ENCODE assay signal across 8 mouse cellular contexts in the genomic region with DNA sequence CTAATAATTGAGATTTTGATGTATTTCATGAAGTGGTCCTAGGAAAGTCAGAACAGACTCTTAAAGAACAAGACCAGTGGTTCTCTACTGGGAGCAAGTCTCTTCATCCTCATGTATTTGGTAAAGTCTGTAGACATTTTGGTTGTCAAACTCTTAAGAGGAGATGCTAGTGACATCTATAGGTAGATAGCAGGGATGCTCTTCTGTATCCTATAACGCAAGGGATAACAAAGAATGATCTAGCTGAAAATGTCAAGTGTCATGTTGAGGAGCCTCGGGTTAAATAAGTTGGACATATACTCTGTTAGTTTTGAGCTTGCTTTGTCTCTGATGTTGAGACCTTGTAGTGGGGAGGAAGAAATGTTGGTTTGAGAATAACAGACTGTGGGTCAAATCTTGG. TPM values are rescaled to one million over a fixed set of nuclear protein-coding genes. Genes with fewer than 3 reads are reported as not detected.
DNase-seq lines count a peak whose midpoint lies in the region; ATAC-seq and TF ChIP-seq lines count a peak whose summit lies in the region.

No protein-coding gene starts in this region.

- no peak for DNase-seq in lung, postnatal 4 days
- no peak for DNase-seq in urinary bladder, postnatal 14 days (ENCODE audit: low spot score)
- DNase-seq in yolk sac, embryonic 10.5 days (ENCODE audit: low spot score), result no peak
- no peak for DNase-seq in thymus, adult 18-20 months

- TF ChIP-seq POLR2A in cortical plate, adult 2 months (IDR thresholded peaks at IDR 0.05; ENCODE audit: extremely low read depth, insufficient read depth, low read length), result no peak

- H3K4me1 ChIP-seq in lung, embryonic 16.5 days (replicated peaks; ENCODE audit: control insufficient read depth, insufficient read depth, low read length), result peaks cover 24% of the 10 kb centered on the region
- H3K4me1 ChIP-seq in cortical plate, adult 2 months (ENCODE audit: control insufficient read depth, insufficient read depth, low read length), result peaks cover 10% of the 10 kb centered on the region
- peaks cover 33% of the 10 kb centered on the region for H3K4me1 ChIP-seq in intestine, embryonic 16.5 days (ENCODE audit: control insufficient read depth, insufficient read depth, low read length)
- peaks cover 24% of the 10 kb centered on the region for H3K4me1 ChIP-seq in neural tube, embryonic 14.5 days (ENCODE audit: control insufficient read depth, insufficient read depth, low read length)

- H3K9me3 ChIP-seq in lung, embryonic 16.5 days (ENCODE audit: control insufficient read depth, low read length), result no peaks in the 10 kb centered on the region
- no peaks in the 10 kb centered on the region for H3K9me3 ChIP-seq in intestine, embryonic 16.5 days (ENCODE audit: control insufficient read depth, low read length)
- H3K9me3 ChIP-seq in neural tube, embryonic 14.5 days (ENCODE audit: control insufficient read depth, low read length), result no peaks in the 10 kb centered on the region

- H3K4me3 ChIP-seq in lung, embryonic 16.5 days (ENCODE audit: low read length), result peak overlapping the region; percentile 98
- peak overlapping the region; percentile 80; the same call in 1 of the 2 replicates for H3K4me3 ChIP-seq in cortical plate, adult 2 months (ENCODE audit: insufficient read depth, low read length)
- peak overlapping the region; percentile 97 for H3K4me3 ChIP-seq in intestine, embryonic 16.5 days (ENCODE audit: low read length)
- peak overlapping the region; percentile 88 for H3K4me3 ChIP-seq in neural tube, embryonic 14.5 days (ENCODE audit: low read depth, low read length)

- H3K36me3 ChIP-seq in lung, embryonic 16.5 days (ENCODE audit: control insufficient read depth, insufficient read depth, low read length), result peaks cover 39% of the 10 kb centered on the region
- peaks cover 15% of the 10 kb centered on the region for H3K36me3 ChIP-seq in intestine, embryonic 16.5 days (ENCODE audit: control insufficient read depth, insufficient read depth, low read length)
- H3K36me3 ChIP-seq in neural tube, embryonic 14.5 days (ENCODE audit: control insufficient read depth, insufficient read depth, low read length), result peaks cover 30% of the 10 kb centered on the region

- ATAC-seq in lung, embryonic 16.5 days (ENCODE audit: low read depth), result no peak
- ATAC-seq in intestine, embryonic 16.5 days, result no peak
- no peak for ATAC-seq in neural tube, embryonic 14.5 days (ENCODE audit: low read depth)

- no peaks in the 10 kb centered on the region for H3K27me3 ChIP-seq in lung, embryonic 16.5 days (ENCODE audit: control insufficient read depth, insufficient read depth, low read depth, low read length)
- no peaks in the 10 kb centered on the region for H3K27me3 ChIP-seq in intestine, embryonic 16.5 days (replicated peaks; ENCODE audit: control insufficient read depth, insufficient read depth, low read length)
- no peaks in the 10 kb centered on the region for H3K27me3 ChIP-seq in neural tube, embryonic 14.5 days (ENCODE audit: control insufficient read depth, insufficient read depth, low read length)

- no peak for TF ChIP-seq CTCF in cortical plate, adult 2 months (IDR thresholded peaks at IDR 0.05; ENCODE audit: extremely low read depth, insufficient read depth, low read length)

- H3K4me2 ChIP-seq in lung, embryonic 16.5 days (ENCODE audit: low read depth, low read length), result peak overlapping the region; percentile 90
- peak overlapping the region; percentile 54 for H3K4me2 ChIP-seq in intestine, embryonic 16.5 days (ENCODE audit: low read depth, low read length)
- peak overlapping the region; percentile 76 for H3K4me2 ChIP-seq in neural tube, embryonic 14.5 days (ENCODE audit: low read depth, low read length)

- WGBS in lung, embryonic 16.5 days, result 13% methylated on average over 2 of the region's 2 CpGs
- 20% methylated on average over 2 of the region's 2 CpGs for WGBS in intestine, embryonic 16.5 days
- 25% methylated on average over 2 of the region's 2 CpGs for WGBS in neural tube, embryonic 14.5 days

- H3K9ac ChIP-seq in lung, embryonic 16.5 days (ENCODE audit: low read length), result peak overlapping the region; percentile 100
- H3K9ac ChIP-seq in intestine, embryonic 16.5 days (ENCODE audit: low read depth, low read length), result peak overlapping the region; percentile 99
- peak overlapping the region; percentile 91; the same call in 1 of the 2 replicates for H3K9ac ChIP-seq in neural tube, embryonic 14.5 days (replicated peaks; ENCODE audit: low read depth, low read length)

- H3K27ac ChIP-seq in lung, embryonic 16.5 days (ENCODE audit: low read length), result no peak overlapping the region
- H3K27ac ChIP-seq in cortical plate, adult 2 months (ENCODE audit: insufficient read depth, low read length), result no peak overlapping the region
- no peak overlapping the region for H3K27ac ChIP-seq in intestine, embryonic 16.5 days (ENCODE audit: low read length)
- H3K27ac ChIP-seq in neural tube, embryonic 14.5 days (ENCODE audit: low read depth, low read length), result no peak overlapping the region

RNA-seq across cellular contexts. Expression of gene Trir, which starts 1.3 kb away (rescaled TPM):
- 92.1 and 101 TPM in 2 replicates for polyA plus RNA-seq in lung, embryonic 16.5 days (2015; fragmentation: Nextera tagmentation; extraction: Ambion mirVana)
- 118 and 119 TPM in 2 replicates for polyA plus RNA-seq in cortical plate, adult 2 months (2012; rRNA removed)
- polyA plus RNA-seq in intestine, embryonic 16.5 days (2015; fragmentation: Nextera tagmentation; extraction: Ambion mirVana), result 79.0 and 81.4 TPM in 2 replicates
- polyA plus RNA-seq in neural tube, embryonic 14.5 days (2014; fragmentation: Nextera tagmentation; extraction: Ambion mirVana), result 153 and 161 TPM in 2 replicates

RNA-seq across cellular contexts. Expression of gene Asna1, which starts 2.8 kb away (rescaled TPM):
- 121 and 122 TPM in 2 replicates for polyA plus RNA-seq in lung, embryonic 16.5 days (2015; fragmentation: Nextera tagmentation; extraction: Ambion mirVana)
- polyA plus RNA-seq in cortical plate, adult 2 months (2012; rRNA removed), result 267 and 268 TPM in 2 replicates
- 139 and 144 TPM in 2 replicates for polyA plus RNA-seq in intestine, embryonic 16.5 days (2015; fragmentation: Nextera tagmentation; extraction: Ambion mirVana)
- 119 and 128 TPM in 2 replicates for polyA plus RNA-seq in neural tube, embryonic 14.5 days (2014; fragmentation: Nextera tagmentation; extraction: Ambion mirVana)

RNA-seq across cellular contexts. Expression of gene Tnpo2, which starts 8.8 kb away (rescaled TPM):
- 27.7 and 29.5 TPM in 2 replicates for polyA plus RNA-seq in lung, embryonic 16.5 days (2015; fragmentation: Nextera tagmentation; extraction: Ambion mirVana)
- polyA plus RNA-seq in cortical plate, adult 2 months (2012; rRNA removed), result 110 and 112 TPM in 2 replicates
- 21.6 and 22.0 TPM in 2 replicates for polyA plus RNA-seq in intestine, embryonic 16.5 days (2015; fragmentation: Nextera tagmentation; extraction: Ambion mirVana)
- 30.8 and 45.8 TPM in 2 replicates for polyA plus RNA-seq in neural tube, embryonic 14.5 days (2014; fragmentation: Nextera tagmentation; extraction: Ambion mirVana)

RNA-seq across cellular contexts. Expression of gene Best2, which starts 13.6 kb away (rescaled TPM):
- not detected in 2 replicates for polyA plus RNA-seq in lung, embryonic 16.5 days (2015; fragmentation: Nextera tagmentation; extraction: Ambion mirVana)
- polyA plus RNA-seq in cortical plate, adult 2 months (2012; rRNA removed), result not detected in 2 replicates
- polyA plus RNA-seq in intestine, embryonic 16.5 days (2015; fragmentation: Nextera tagmentation; extraction: Ambion mirVana), result 0.09 and 0.28 TPM in 2 replicates
- polyA plus RNA-seq in neural tube, embryonic 14.5 days (2014; fragmentation: Nextera tagmentation; extraction: Ambion mirVana), result 0.12 TPM in 1 of 2 replicates, not detected in the other

RNA-seq across cellular contexts. Expression of gene Fbxw9, which starts 31.9 kb away (rescaled TPM):
- polyA plus RNA-seq in lung, embryonic 16.5 days (2015; fragmentation: Nextera tagmentation; extraction: Ambion mirVana), result 28.2 and 29.9 TPM in 2 replicates
- polyA plus RNA-seq in cortical plate, adult 2 months (2012; rRNA removed), result 45.1 and 45.8 TPM in 2 replicates
- polyA plus RNA-seq in intestine, embryonic 16.5 days (2015; fragmentation: Nextera tagmentation; extraction: Ambion mirVana), result 28.2 and 30.7 TPM in 2 replicates
- 57.0 and 66.3 TPM in 2 replicates for polyA plus RNA-seq in neural tube, embryonic 14.5 days (2014; fragmentation: Nextera tagmentation; extraction: Ambion mirVana)
